Mouse (Mus musculus) liver, embryonic 12.5 days (tissue): Measurements from ENCODE around the gene Grin2d. TPM values are rescaled to one million over a fixed set of nuclear protein-coding genes. Genes with fewer than 3 reads are reported as not detected.

Experiments used
- ATAC-seq: fragments of 200-750 bp; cut with Nextera tagmentation; 2 replicates; pipeline ENCODE4 v1.8.0; 2017; ENCODE audit warnings: moderate number of reproducible peaks, mild to moderate bottlenecking, moderate library complexity
- H3K27ac ChIP-seq: fragments of 300-500 bp; sonication (generic); 2 replicates; pipeline ENCODE4 v1.5.1; 2016; ENCODE audit warnings: mild to moderate bottlenecking
- H3K27me3 ChIP-seq: fragments of 300-500 bp; sonication (generic); replicated peaks from 2 replicates; pipeline ENCODE4 v1.6.1; 2016; ENCODE audit warnings: mild to moderate bottlenecking, moderate library complexity
- H3K36me3 ChIP-seq: fragments of 300-500 bp; sonication (generic); 2 replicates; pipeline ENCODE4 v1.6.1; 2016; ENCODE audit warnings: mild to moderate bottlenecking, moderate library complexity
- H3K4me1 ChIP-seq: fragments of 300-500 bp; sonication (generic); 2 replicates; pipeline ENCODE4 v1.6.1; 2016
- H3K4me2 ChIP-seq: fragments of 300-500 bp; sonication (generic); 2 replicates; pipeline ENCODE4 v1.6.1; 2016; ENCODE audit warnings: mild to moderate bottlenecking, moderate library complexity
- H3K4me3 ChIP-seq: fragments of 300-500 bp; sonication (generic); 2 replicates; pipeline ENCODE4 v1.5.1; 2016; ENCODE audit warnings: mild to moderate bottlenecking, moderate library complexity
- H3K9ac ChIP-seq: fragments of 300-500 bp; sonication (generic); 2 replicates; pipeline ENCODE4 v1.6.1; 2016; ENCODE audit warnings: mild to moderate bottlenecking, moderate library complexity
- H3K9me3 ChIP-seq: fragments of 300-500 bp; sonication (generic); replicated peaks from 2 replicates; pipeline ENCODE4 v1.6.1; 2016; ENCODE audit warnings: mild to moderate bottlenecking, moderate library complexity
- WGBS: fragments of 180-500 bp; shearing (Covaris S2); methylation state at CpG from one replicate; pipeline ENCODE4 v1.1.7; 2016; ENCODE audit not compliant: insufficient replicate concordance; 5-methylcytosine and 5-hydroxymethylcytosine counted together
- polyA plus RNA-seq: library from polyadenylated mRNA; unstranded; fragments of >200 nt; fragmentation: Nextera tagmentation; extraction: Ambion mirVana; gene quantifications from 2 replicates; pipeline ENCODE4 v1.2.1, GENCODE M21; 2016

Grin2d gene
- polyA plus RNA-seq, 1 experiment from 2014 or later, result 0.17 TPM

GRCm38 (mm10) chr7:45842950-45843744 lies 35.0 kb downstream of the Grin2d start:
- H3K27me3 ChIP-seq, result peaks cover 68% of the 10 kb centered on the region
- no peak overlapping the region for H3K4me3 ChIP-seq
- H3K9me3 ChIP-seq, result no peaks in the 10 kb centered on the region
- 60% methylated on average over 10 of the region's 10 CpGs for WGBS
- no peaks in the 10 kb centered on the region for H3K4me1 ChIP-seq
- no peak for ATAC-seq
- H3K9ac ChIP-seq, result no peak overlapping the region
- no peaks in the 10 kb centered on the region for H3K36me3 ChIP-seq
- H3K4me2 ChIP-seq, result no peak overlapping the region
- H3K27ac ChIP-seq, result no peak overlapping the region

GRCm38 (mm10) chr7:45833924-45834323 lies 44.3 kb downstream of the Grin2d start:
- no peak overlapping the region for H3K27ac ChIP-seq
- peak overlapping the region; percentile 56 for H3K4me2 ChIP-seq
- peak overlapping the region; percentile 43 for H3K4me3 ChIP-seq
- H3K4me1 ChIP-seq, result peaks cover 41% of the 10 kb centered on the region
- peaks cover 8% of the 10 kb centered on the region for H3K36me3 ChIP-seq
- no peak overlapping the region for H3K9ac ChIP-seq
- WGBS, result 6% methylated on average over 31 of the region's 31 CpGs
- ATAC-seq, result no peak
- peaks cover 69% of the 10 kb centered on the region for H3K27me3 ChIP-seq
- no peaks in the 10 kb centered on the region for H3K9me3 ChIP-seq

GRCm38 (mm10) chr7:45833148-45833790 lies 44.9 kb downstream of the Grin2d start:
- Histone ChIP-seq H3K27me3 (peaks cover 66% of the 10 kb centered on the region), H3K27ac (no peak overlapping the region), H3K4me3 (peak overlapping the region; percentile 43), H3K36me3 (peaks cover 14% of the 10 kb centered on the region), H3K4me1 (peaks cover 43% of the 10 kb centered on the region), H3K4me2 (peak overlapping the region; percentile 56), H3K9me3 (no peaks in the 10 kb centered on the region), H3K9ac (no peak overlapping the region; the same call in 1 of the 2 replicates)
- 3% methylated on average over 69 of the region's 86 CpGs for WGBS
- no peak for ATAC-seq

- Histone ChIP-seq H3K36me3 (peaks cover 23% of the 10 kb centered on the region), H3K9ac (no peak overlapping the region), H3K27me3 (peaks cover 59% of the 10 kb centered on the region), H3K4me1 (peaks cover 43% of the 10 kb centered on the region), H3K4me3 (peak overlapping the region; percentile 43), H3K27ac (no peak overlapping the region), H3K9me3 (no peaks in the 10 kb centered on the region), H3K4me2 (peak overlapping the region; percentile 56)
- no peak for ATAC-seq
- 9% methylated on average over 30 of the region's 30 CpGs for WGBS
These were observed 45.8 kb downstream of the Grin2d start for GRCm38 (mm10) chr7:45832428-45832827.

- 12% methylated on average over 5 of the region's 5 CpGs for WGBS
- Histone ChIP-seq H3K27me3 (peaks cover 51% of the 10 kb centered on the region), H3K4me2 (peak overlapping the region; percentile 86), H3K36me3 (peaks cover 36% of the 10 kb centered on the region), H3K9me3 (no peaks in the 10 kb centered on the region), H3K4me1 (peaks cover 43% of the 10 kb centered on the region), H3K4me3 (peak overlapping the region; percentile 84), H3K27ac (no peak overlapping the region), H3K9ac (no peak overlapping the region)
- ATAC-seq, result no peak
These were observed 47.1 kb downstream of the Grin2d start for GRCm38 (mm10) chr7:45831128-45831525.

- H3K27ac ChIP-seq, result peak within 1 kb of the TSS; percentile 20; the same call in 1 of the 2 replicates
- WGBS, result under 1% methylated on average over 35 of the region's 35 CpGs
- ATAC-seq, result peak; percentile 80
- no peaks in the 10 kb centered on the region for H3K9me3 ChIP-seq
- H3K9ac ChIP-seq, result peak within 1 kb of the TSS; percentile 75
- H3K4me2 ChIP-seq, result peak within 1 kb of the TSS; percentile 86
- H3K4me1 ChIP-seq, result peaks cover 43% of the 10 kb centered on the region
- peaks cover 47% of the 10 kb centered on the region for H3K27me3 ChIP-seq
- H3K36me3 ChIP-seq, result peaks cover 41% of the 10 kb centered on the region
- peak within 1 kb of the TSS; percentile 84 for H3K4me3 ChIP-seq
These were observed 47.6 kb downstream of the Grin2d start, which contains the start of gene Grwd1 for GRCm38 (mm10) chr7:45830427-45831127. Gene Grwd1 (minus strand): TSS chr7:45830944.

GRCm38 (mm10) chr7:45826631-45827030 lies 51.5 kb downstream of the Grin2d start:
- Histone ChIP-seq H3K4me3 (no peak overlapping the region), H3K36me3 (peaks cover 75% of the 10 kb centered on the region), H3K27ac (no peak overlapping the region), H3K27me3 (peaks cover 8% of the 10 kb centered on the region), H3K4me2 (no peak overlapping the region), H3K9me3 (no peaks in the 10 kb centered on the region), H3K9ac (no peak overlapping the region), H3K4me1 (peaks cover 34% of the 10 kb centered on the region)
- ATAC-seq, result no peak
- WGBS, result 79% methylated on average over 7 of the region's 7 CpGs

GRCm38 (mm10) chr7:45824598-45824997 lies 53.6 kb downstream of the Grin2d start, which contains the start of gene Kcnj14:
Gene Kcnj14 (minus strand): TSS chr7:45824782.
- Histone ChIP-seq H3K9ac (no peak within 1 kb of the TSS), H3K36me3 (peaks cover 74% of the 10 kb centered on the region), H3K4me2 (no peak within 1 kb of the TSS), H3K27ac (no peak within 1 kb of the TSS), H3K27me3 (peaks cover 10% of the 10 kb centered on the region), H3K4me1 (peaks cover 22% of the 10 kb centered on the region), H3K4me3 (no peak within 1 kb of the TSS), H3K9me3 (no peaks in the 10 kb centered on the region)
- peak; percentile 30; the same call in 1 of the 2 replicates for ATAC-seq
- 56% methylated on average over 7 of the region's 7 CpGs for WGBS

GRCm38 (mm10) chr7:45820913-45821312 lies 57.3 kb downstream of the Grin2d start:
- Histone ChIP-seq H3K9ac (no peak overlapping the region), H3K36me3 (peaks cover 37% of the 10 kb centered on the region)
- no peak for ATAC-seq

GRCm38 (mm10) chr7:45819843-45820242 lies 58.3 kb downstream of the Grin2d start:
- Histone ChIP-seq H3K27ac (no peak overlapping the region), H3K4me3 (0 out of 2 replicates have a peak overlapping the region, but pooled peaks have one; percentile 7), H3K27me3 (peaks cover 24% of the 10 kb centered on the region), H3K4me2 (peak overlapping the region; percentile 43), H3K4me1 (peaks cover 18% of the 10 kb centered on the region), H3K36me3 (peaks cover 27% of the 10 kb centered on the region), H3K9me3 (no peaks in the 10 kb centered on the region), H3K9ac (no peak overlapping the region)
- WGBS, result 13% methylated on average over 25 of the region's 25 CpGs
- ATAC-seq, result no peak

More at GRCm38 (mm10) chr7:45820913-45821312, 57.3 kb downstream of the Grin2d start:
- Histone ChIP-seq H3K9me3 (no peaks in the 10 kb centered on the region), H3K4me2 (no peak overlapping the region), H3K4me1 (peaks cover 14% of the 10 kb centered on the region), H3K27me3 (peaks cover 24% of the 10 kb centered on the region), H3K27ac (no peak overlapping the region), H3K4me3 (no peak overlapping the region)

GRCm38 (mm10) chr7:45815984-45816351 lies 62.2 kb downstream of the Grin2d start:
- no peak overlapping the region for H3K9ac ChIP-seq
- no peak overlapping the region for H3K4me2 ChIP-seq
- WGBS, result 53% methylated on average over 2 of the region's 2 CpGs
- H3K4me1 ChIP-seq, result peaks cover 36% of the 10 kb centered on the region
- H3K27me3 ChIP-seq, result peaks cover 24% of the 10 kb centered on the region
- H3K36me3 ChIP-seq, result peaks cover 21% of the 10 kb centered on the region
- no peak overlapping the region for H3K4me3 ChIP-seq
- no peak for ATAC-seq
- H3K9me3 ChIP-seq, result no peaks in the 10 kb centered on the region
- no peak overlapping the region for H3K27ac ChIP-seq
